Mouse (Mus musculus) heart, adult 2 months (tissue): ENCODE data around the gene Gm28053. TPM values are rescaled to one million over a fixed set of nuclear protein-coding genes. Genes with fewer than 3 reads are reported as not detected.

Experiments used
- DNase-seq, 2 experiments: peaks; one replicate each; pipeline ENCODE4 v3.0.0; 2021
- H3K27ac ChIP-seq: fragments of 200-600 bp; 2 replicates; pipeline ENCODE4 v1.8.1; 2022
- H3K27me3 ChIP-seq: fragments of 200-500 bp; 2 replicates; pipeline ENCODE4 v1.6.1; 2012; ENCODE audit warnings: mild to moderate bottlenecking, low read length, inconsistent platforms, mixed read lengths; ENCODE audit not compliant: control insufficient read depth, insufficient read depth
- H3K36me3 ChIP-seq: fragments of 200-500 bp; 2 replicates; pipeline ENCODE4 v1.6.1; 2012; ENCODE audit warnings: low read length, inconsistent platforms; ENCODE audit not compliant: control insufficient read depth, insufficient read depth
- H3K4me1 ChIP-seq: fragments of 200-500 bp; 2 replicates; pipeline ENCODE4 v1.6.1; 2011; ENCODE audit warnings: low read length; ENCODE audit not compliant: control insufficient read depth, insufficient read depth
- H3K4me3 ChIP-seq: fragments of 200-600 bp; 2 replicates; pipeline ENCODE4 v1.8.1; 2022
- H3K79me2 ChIP-seq: fragments of 200-500 bp; replicated peaks from 2 replicates; pipeline ENCODE4 v1.6.1; 2012; ENCODE audit warnings: mild to moderate bottlenecking, inconsistent platforms, low read length, moderate library complexity, mixed read lengths; ENCODE audit not compliant: control insufficient read depth, insufficient read depth
- H3K9ac ChIP-seq: fragments of 200-500 bp; 2 replicates; pipeline ENCODE4 v1.6.1; 2012; ENCODE audit warnings: low read depth, mild to moderate bottlenecking, control low read depth, inconsistent platforms, low read length, mixed read lengths
- CTCF ChIP-seq: fragments of 200-600 bp; IDR thresholded peaks from 2 replicates; pipeline ENCODE4 v1.8.1; 2022; ENCODE audit warnings: antibody characterized with exemption, mild to moderate bottlenecking, moderate library complexity
- EP300 ChIP-seq: fragments of 200-500 bp; IDR thresholded peaks from 2 replicates; pipeline ENCODE4 v1.6.1; 2011; ENCODE audit warnings: low read depth, low read length, control low read depth; ENCODE audit not compliant: insufficient read depth
- POLR2A ChIP-seq: fragments of 200-500 bp; IDR thresholded peaks from 2 replicates; pipeline ENCODE4 v1.6.1; 2011; ENCODE audit warnings: mild to moderate bottlenecking, low read depth, low read length, control low read depth; ENCODE audit not compliant: insufficient read depth
- WGBS: fragments of 180-500 bp; shearing (Covaris S2); methylation state at CpG from one replicate; pipeline ENCODE4 v1.1.7; 2018; 5-methylcytosine and 5-hydroxymethylcytosine counted together
- intact Hi-C: fragments of 180-260 bp; cut with DNase I; formaldehyde crosslinking; loops from one replicate; pipeline ENCODE4 v1.15.1; 2025
- polyA plus RNA-seq: library from polyadenylated mRNA; depleted of rRNA; stranded (reverse); fragments of >200 nt; gene quantifications from 2 replicates; pipeline ENCODE4 v1.2.3, GENCODE M21; 2012
- total RNA-seq, 2 experiments: library from RNA; stranded (reverse); gene quantifications; 2 replicates each; pipeline ENCODE4 v1.2.3; 2021

Gm28053 gene
- total and polyA plus RNA-seq, 3 experiments: 3.4 to 5.6 TPM; not detected in 1

DNA sequence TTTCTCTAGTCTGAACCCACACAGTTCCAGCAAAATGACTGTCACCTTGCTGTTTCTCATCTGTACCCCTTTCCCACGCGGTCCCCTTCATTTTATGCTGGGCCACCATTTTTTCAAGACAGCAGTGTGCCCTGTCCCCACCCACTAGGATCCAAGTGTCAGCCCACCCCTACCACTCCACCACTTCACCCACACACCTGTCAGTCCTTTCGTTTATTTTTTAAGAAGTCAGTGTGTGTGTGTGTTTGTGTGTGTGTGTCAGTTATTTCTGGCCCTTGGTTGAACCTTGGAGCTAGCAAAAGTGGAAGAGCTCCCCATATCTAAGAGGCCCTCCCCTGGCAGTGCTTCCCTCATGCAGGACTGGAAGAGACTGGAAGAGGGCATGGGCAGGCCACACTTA, 50.5 kb downstream of the Gm28053 start:
- Histone ChIP-seq H3K27ac (no peak overlapping the region), H3K79me2 (no peaks in the 10 kb centered on the region), H3K9ac (no peak overlapping the region), H3K4me1 (no peaks in the 10 kb centered on the region), H3K4me3 (no peak overlapping the region), H3K27me3 (no peaks in the 10 kb centered on the region), H3K36me3 (no peaks in the 10 kb centered on the region)
- intact Hi-C loops: no loop called here
- no peak for DNase-seq
- 79% methylated on average over 3 of the region's 3 CpGs for WGBS
- TF ChIP-seq CTCF: no peak
- TF ChIP-seq POLR2A: no peak
- TF ChIP-seq EP300: no peak

DNA sequence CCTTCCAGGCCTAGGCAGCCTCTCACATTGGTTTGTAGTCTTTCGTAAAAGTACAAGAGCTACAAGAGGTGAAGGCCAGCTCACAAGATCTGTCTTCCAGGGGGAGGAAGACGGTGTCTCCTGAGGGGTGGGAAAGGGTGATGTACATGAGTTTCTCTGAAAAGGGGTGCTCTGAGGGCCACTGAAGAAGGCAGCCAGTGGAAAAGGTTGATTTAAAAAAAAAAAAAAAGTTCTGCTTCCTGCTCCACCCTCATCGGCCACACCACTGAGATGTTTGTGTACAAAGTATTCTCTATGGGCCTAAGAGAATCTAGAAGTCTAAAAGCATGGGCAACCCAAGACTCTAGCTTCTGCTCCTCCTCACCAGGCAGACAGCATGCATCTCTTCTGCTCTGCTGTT, 52.3 kb downstream of the Gm28053 start, which contains the start of gene Gimap3:
Gene Gimap3, minus strand, starts transcription at position 156 of the 400 bp plus-strand sequence.
- H3K4me3 ChIP-seq: no peak within 1 kb of the TSS

GRCm38 (mm10) chr6:48772030-48772429, 53.6 kb downstream of the Gm28053 start:
- Histone ChIP-seq H3K27me3 (no peaks in the 10 kb centered on the region), H3K36me3 (no peaks in the 10 kb centered on the region), H3K79me2 (no peaks in the 10 kb centered on the region), H3K9ac (no peak overlapping the region), H3K4me1 (no peaks in the 10 kb centered on the region), H3K27ac (peak overlapping the region; percentile 53; the same call in 1 of the 2 replicates), H3K4me3 (no peak overlapping the region)
- TF ChIP-seq EP300: peak; percentile 85
- TF ChIP-seq CTCF: no peak; the same call in 1 of the 2 replicates
- peak; percentile 82 to 85 for DNase-seq
- WGBS: 6% methylated on average over 8 of the region's 8 CpGs
- intact Hi-C loops: loop anchor here (1.0 to 5.0 kb wide), 4 partner anchors 26 to 595 kb away; partner anchors contain the start of genes Atp6v0e2 and Gimap5

More for the DNA sequence above, 52.3 kb downstream of the Gm28053 start, which contains the start of gene Gimap3:
- 77% methylated on average over 3 of the region's 3 CpGs for WGBS
- intact Hi-C loops: loop anchor here (5.0 kb wide), 2 partner anchors 233 to 593 kb away; partner anchors contain the start of gene Atp6v0e2
- no peaks in the 10 kb centered on the region for H3K4me1 ChIP-seq
- no peak for TF ChIP-seq POLR2A
- TF ChIP-seq CTCF: no peak
- TF ChIP-seq EP300: no peak
- H3K9ac ChIP-seq: no peak within 1 kb of the TSS
- peak within 1 kb of the TSS; percentile 53 for H3K27ac ChIP-seq
- peak in 1 of 2 experiments; percentile 14 for DNase-seq
- no peaks in the 10 kb centered on the region for H3K79me2 ChIP-seq
- no peaks in the 10 kb centered on the region for H3K27me3 ChIP-seq
- no peaks in the 10 kb centered on the region for H3K36me3 ChIP-seq

DNA sequence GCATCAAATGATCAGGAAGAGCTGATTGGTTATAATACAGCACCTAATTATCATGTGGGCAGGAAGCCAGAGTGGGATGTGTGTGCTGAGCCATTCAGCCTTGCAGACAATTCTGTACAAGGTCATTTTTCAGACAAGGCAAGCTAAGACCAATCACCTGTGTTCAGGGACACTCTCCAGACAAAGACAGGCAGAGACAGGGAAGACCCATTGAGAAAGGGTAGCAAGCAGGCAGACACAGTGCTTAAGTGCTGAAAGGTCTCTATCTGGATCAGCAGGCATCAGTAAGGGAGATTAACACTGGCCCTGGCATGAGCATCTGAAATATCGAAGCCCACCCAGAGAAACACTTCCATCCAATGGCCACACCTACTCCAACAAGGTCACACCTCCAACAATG, 66.0 kb downstream of the Gm28053 start:
- H3K27ac ChIP-seq: no peak overlapping the region

DNA sequence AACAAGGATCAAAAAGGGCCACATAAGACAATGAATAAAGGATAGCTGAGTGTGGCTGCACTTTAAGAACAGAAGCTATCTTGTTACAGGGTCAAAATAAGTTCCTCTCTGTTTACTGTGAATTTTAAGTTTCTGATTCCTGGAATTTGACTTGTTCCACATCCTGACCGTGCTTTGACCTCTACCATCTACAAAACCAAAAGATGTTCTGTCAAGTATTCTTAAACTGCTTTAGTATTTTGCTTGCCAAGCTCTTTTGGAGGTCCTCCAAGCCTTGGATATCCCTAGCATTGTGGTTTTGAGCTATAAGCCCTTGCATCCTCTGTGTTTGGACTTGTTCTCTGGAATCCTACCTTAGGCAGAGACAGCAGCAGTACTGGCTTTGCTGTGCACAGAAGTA, 66.8 kb downstream of the Gm28053 start:
- peak in 1 of 2 experiments; percentile 9 for DNase-seq
- Histone ChIP-seq H3K9ac (no peak overlapping the region), H3K4me3 (no peak overlapping the region), H3K36me3 (no peaks in the 10 kb centered on the region), H3K79me2 (no peaks in the 10 kb centered on the region), H3K27me3 (no peaks in the 10 kb centered on the region), H3K27ac (peak overlapping the region; percentile 13; the same call in 1 of the 2 replicates), H3K4me1 (no peaks in the 10 kb centered on the region; the same call in 1 of the 2 replicates)
- TF ChIP-seq CTCF (no peak), EP300 (no peak), POLR2A (no peak)
- intact Hi-C loops: no loop called here
- 33% methylated on average over 1 of the region's 1 CpGs for WGBS

More for the DNA sequence above, 66.0 kb downstream of the Gm28053 start:
- Histone ChIP-seq H3K79me2 (no peaks in the 10 kb centered on the region), H3K27me3 (no peaks in the 10 kb centered on the region), H3K4me1 (no peaks in the 10 kb centered on the region; the same call in 1 of the 2 replicates), H3K4me3 (no peak overlapping the region), H3K9ac (no peak overlapping the region), H3K36me3 (no peaks in the 10 kb centered on the region)
- 74% methylated on average over 1 of the region's 1 CpGs for WGBS
- intact Hi-C loops: no loop called here
- DNase-seq: no peak
- no peak for TF ChIP-seq CTCF
- no peak for TF ChIP-seq EP300
- TF ChIP-seq POLR2A: no peak

DNA sequence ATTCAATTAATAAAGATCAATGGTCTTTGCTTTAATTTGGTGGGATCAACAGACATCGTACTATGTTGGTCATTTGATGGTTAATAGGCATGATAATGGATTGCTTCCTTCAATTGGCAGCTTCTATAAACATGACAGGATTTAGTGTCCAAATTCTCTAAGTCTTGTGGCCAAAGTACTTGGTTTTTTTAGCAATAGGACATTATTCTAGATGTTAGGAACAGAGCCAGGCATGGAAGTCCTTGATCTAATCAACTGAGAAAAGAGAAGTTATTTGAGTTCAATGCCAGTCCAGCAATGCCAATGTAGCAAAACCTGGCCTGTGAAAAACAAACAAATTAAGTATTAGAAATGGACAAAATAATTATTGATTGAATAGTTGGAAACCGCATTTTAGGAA, 67.2 kb downstream of the Gm28053 start:
- H3K79me2 ChIP-seq: no peaks in the 10 kb centered on the region
- TF ChIP-seq POLR2A: no peak
- TF ChIP-seq EP300: no peak
- no peak for TF ChIP-seq CTCF
- H3K4me1 ChIP-seq: no peaks in the 10 kb centered on the region; the same call in 1 of the 2 replicates
- 61% methylated on average over 2 of the region's 2 CpGs for WGBS
- no peaks in the 10 kb centered on the region for H3K27me3 ChIP-seq
- no peak overlapping the region for H3K9ac ChIP-seq
- intact Hi-C loops: no loop called here
- H3K27ac ChIP-seq: no peak overlapping the region; the same call in 1 of the 2 replicates
- H3K4me3 ChIP-seq: no peak overlapping the region
- DNase-seq: no peak
- H3K36me3 ChIP-seq: no peaks in the 10 kb centered on the region
